Mouse (Mus musculus): ENCODE results near the gene Nmrk1.

DNA sequence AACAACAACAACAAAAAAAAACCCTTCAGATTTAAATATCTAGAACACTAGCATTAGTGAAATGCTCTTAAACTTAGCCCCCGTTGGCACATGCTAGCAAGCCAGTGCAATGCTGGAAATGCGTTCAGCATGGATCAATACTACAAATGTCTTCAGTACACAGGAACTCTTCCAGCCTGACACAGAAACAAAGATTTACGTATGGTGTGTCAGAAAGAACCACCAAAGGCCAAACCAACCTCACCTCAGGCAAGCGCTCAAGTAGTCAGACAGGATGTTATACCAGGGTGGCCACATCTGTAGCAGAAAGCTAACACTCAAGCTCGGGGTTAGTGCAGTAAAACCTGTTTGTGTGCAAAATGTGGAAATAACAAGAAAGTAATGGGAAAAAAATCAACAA, 12.7 kb upstream of the Nmrk1 start:
- TF ChIP-seq POLR2A (IDR thresholded peaks at IDR 0.05; ENCODE audit: low read depth, low read length) (no peak), CTCF (IDR thresholded peaks at IDR 0.05; ENCODE audit: extremely low read depth, insufficient read depth, insufficient read length, insufficient replicate concordance) (no peak)

All from spleen, adult 2 months (tissue).